Mouse (Mus musculus): ENCODE data around the gene Slc25a27. TPM values are rescaled to one million over a fixed set of nuclear protein-coding genes. Genes with fewer than 3 reads are reported as not detected.

Gene Slc25a27
- total RNA-seq, 2 experiments from 2014 or later, result 1.7 to 3.2 TPM

Other genes with a start within 250 kb of the Slc25a27 start
- not detected for gene Mep1a, start 164.4 kb downstream of the Slc25a27 start, total RNA-seq (2021)
- gene Ankrd66, start 123.6 kb downstream of the Slc25a27 start, total RNA-seq (2021), result under 1 TPM in 1 of 2 experiments, not detected in 1; 0.21 TPM
- 1 to 10 TPM; 4.3 to 8.0 TPM for gene Pla2g7, start 99.1 kb downstream of the Slc25a27 start, total RNA-seq (2021)
- not detected for gene Tdrd6, start 36.9 kb downstream of the Slc25a27 start, total RNA-seq (2021)
- gene Cyp39a1, start 211 bp upstream of the Slc25a27 start, total RNA-seq (2021), result 1 to 10 TPM; 4.5 to 4.6 TPM
- gene Rcan2, start 134.1 kb upstream of the Slc25a27 start, total RNA-seq (2021), result 100 to 1,000 TPM; 369 to 400 TPM